Mouse (Mus musculus): Measurements from ENCODE around the gene Tmem189.

Gene Tmem189

DNA sequence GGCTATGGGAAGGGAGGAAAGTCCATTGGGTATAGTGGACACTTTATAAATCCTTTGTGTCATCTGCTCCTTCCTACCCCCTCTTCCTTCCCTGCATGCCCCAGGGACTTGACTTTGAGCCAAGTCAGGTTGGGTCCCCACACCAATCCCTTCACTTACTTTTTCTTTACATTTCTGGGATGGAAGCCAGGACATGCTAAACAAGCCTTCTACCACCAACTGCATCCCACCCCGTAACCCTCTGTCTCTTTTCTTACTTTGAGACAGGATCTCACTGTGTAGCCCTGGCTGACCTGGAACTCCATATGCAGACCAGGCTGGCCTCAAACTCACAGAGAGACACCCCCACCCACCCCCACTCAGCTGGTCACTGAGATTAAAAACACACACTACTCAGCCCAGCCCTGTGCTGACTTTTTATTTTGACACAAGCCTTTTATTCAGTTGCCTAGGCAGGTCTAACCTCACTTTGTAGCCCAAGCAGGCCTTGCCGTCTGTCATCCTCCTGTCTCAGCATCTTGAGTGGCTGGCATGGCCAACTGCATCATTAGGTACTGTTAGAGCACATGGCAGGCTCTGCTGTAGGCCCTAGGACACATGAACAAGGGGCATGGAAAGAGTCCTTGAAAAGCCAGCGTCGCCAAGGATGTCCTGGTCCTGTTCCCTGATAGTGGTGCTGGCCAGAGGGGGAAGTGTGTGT is 95.9 kb downstream of the Tmem189 start:
- no peak for DNase-seq (ENCODE audit: low spot score in 2 of 2)

Data from cerebellum, postnatal 4 days (tissue).